Mouse (Mus musculus) hindbrain, embryonic 16.5 days (tissue): ENCODE data around the gene Rec114. TPM values are rescaled to one million over a fixed set of nuclear protein-coding genes. Genes with fewer than 3 reads are reported as not detected.

Experiments used
- ATAC-seq: fragments of 200-750 bp; cut with Nextera tagmentation; 2 replicates; pipeline ENCODE4 v1.8.0; 2017; ENCODE audit warnings: moderate TSS enrichment, moderate library complexity
- H3K27ac ChIP-seq: fragments of 300-500 bp; sonication (generic); 2 replicates; pipeline ENCODE4 v1.5.1; 2014; ENCODE audit warnings: low read depth, mild to moderate bottlenecking, control low read depth, low read length, moderate library complexity
- H3K27me3 ChIP-seq: fragments of 300-500 bp; sonication (generic); replicated peaks from 2 replicates; pipeline ENCODE4 v1.6.1; 2014; ENCODE audit warnings: low read length; ENCODE audit not compliant: control insufficient read depth, insufficient read depth
- H3K36me3 ChIP-seq: fragments of 300-500 bp; sonication (generic); 2 replicates; pipeline ENCODE4 v1.6.1; 2014; ENCODE audit warnings: mild to moderate bottlenecking, low read length, moderate library complexity, mixed read lengths; ENCODE audit not compliant: control insufficient read depth, insufficient read depth
- H3K4me1 ChIP-seq: fragments of 300-500 bp; sonication (generic); 2 replicates; pipeline ENCODE4 v1.6.1; 2014; ENCODE audit warnings: low read depth, low read length; ENCODE audit not compliant: control insufficient read depth, insufficient read depth
- H3K4me2 ChIP-seq: fragments of 300-500 bp; sonication (generic); 2 replicates; pipeline ENCODE4 v1.6.1; 2014; ENCODE audit warnings: mild to moderate bottlenecking, low read length, control low read depth, moderate library complexity
- H3K4me3 ChIP-seq: fragments of 300-500 bp; sonication (generic); 2 replicates; pipeline ENCODE4 v1.5.1; 2014; ENCODE audit warnings: mild to moderate bottlenecking, low read length, control low read depth, moderate library complexity
- H3K9ac ChIP-seq: fragments of 300-500 bp; sonication (generic); 2 replicates; pipeline ENCODE4 v1.6.1; 2014; ENCODE audit warnings: low read depth, mild to moderate bottlenecking, control low read depth, low read length, moderate library complexity
- H3K9me3 ChIP-seq: fragments of 300-500 bp; sonication (generic); 2 replicates; pipeline ENCODE4 v1.6.1; 2014; ENCODE audit warnings: mild to moderate bottlenecking, low read length, moderate library complexity; ENCODE audit not compliant: control insufficient read depth
- WGBS: fragments of 180-500 bp; shearing (Covaris S2); extraction: QIAGEN DNeasy Blood & Tissue Kit; methylation state at CpG from one replicate; pipeline ENCODE4 v1.1.7; 2014; 5-methylcytosine and 5-hydroxymethylcytosine counted together
- polyA plus RNA-seq: library from polyadenylated mRNA; unstranded; fragments of >200 nt; fragmentation: Nextera tagmentation; extraction: Ambion mirVana; gene quantifications from 2 replicates; pipeline ENCODE4 v1.2.1, GENCODE M21; 2015

The Rec114 gene
- polyA plus RNA-seq, 1 experiment from 2014 or later: 1.9 TPM

- WGBS: 84% methylated on average over 5 of the region's 5 CpGs
- Histone ChIP-seq H3K36me3 (no peaks in the 10 kb centered on the region), H3K9ac (no peak overlapping the region), H3K4me3 (no peak overlapping the region), H3K27ac (no peak overlapping the region), H3K27me3 (no peaks in the 10 kb centered on the region), H3K4me1 (no peaks in the 10 kb centered on the region), H3K4me2 (no peak overlapping the region), H3K9me3 (no peaks in the 10 kb centered on the region)
- ATAC-seq: no peak
Measured at GRCm38 (mm10) chr9:58722151-58722550, 21.6 kb downstream of the Rec114 start.

- Histone ChIP-seq H3K4me3 (no peak overlapping the region), H3K27me3 (no peaks in the 10 kb centered on the region), H3K4me1 (no peaks in the 10 kb centered on the region), H3K4me2 (no peak overlapping the region), H3K27ac (no peak overlapping the region), H3K9ac (no peak overlapping the region), H3K9me3 (no peaks in the 10 kb centered on the region), H3K36me3 (no peaks in the 10 kb centered on the region)
- WGBS: 75% methylated on average over 7 of the region's 7 CpGs
- no peak for ATAC-seq
Measured at GRCm38 (mm10) chr9:58721021-58721420, 22.7 kb downstream of the Rec114 start.

DNA sequence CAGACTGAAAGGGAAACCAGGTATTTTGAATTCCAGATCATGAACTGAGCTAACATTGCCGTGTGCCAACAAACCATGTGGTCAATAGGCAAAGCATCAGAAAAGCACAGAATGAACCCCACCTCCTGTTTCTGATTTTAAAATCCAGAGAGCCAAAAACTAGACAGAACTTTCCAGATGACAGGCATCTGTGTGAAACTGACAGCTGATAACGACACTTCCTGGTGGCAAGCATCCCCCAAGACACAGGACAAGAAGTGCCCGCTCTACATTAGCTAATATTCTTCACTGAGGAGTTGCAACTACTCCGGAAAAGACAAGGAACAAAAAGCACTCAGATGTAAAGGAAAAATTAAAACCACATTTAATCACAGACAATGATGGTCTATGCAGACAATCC lies 23.6 kb downstream of the Rec114 start:
- H3K9ac ChIP-seq: no peak overlapping the region
- H3K36me3 ChIP-seq: no peaks in the 10 kb centered on the region
- no peaks in the 10 kb centered on the region for H3K4me1 ChIP-seq
- no peak overlapping the region for H3K4me2 ChIP-seq
- 82% methylated on average over 4 of the region's 4 CpGs for WGBS
- no peaks in the 10 kb centered on the region for H3K9me3 ChIP-seq
- H3K27me3 ChIP-seq: no peaks in the 10 kb centered on the region
- no peak overlapping the region for H3K27ac ChIP-seq
- ATAC-seq: no peak
- H3K4me3 ChIP-seq: no peak overlapping the region

DNA sequence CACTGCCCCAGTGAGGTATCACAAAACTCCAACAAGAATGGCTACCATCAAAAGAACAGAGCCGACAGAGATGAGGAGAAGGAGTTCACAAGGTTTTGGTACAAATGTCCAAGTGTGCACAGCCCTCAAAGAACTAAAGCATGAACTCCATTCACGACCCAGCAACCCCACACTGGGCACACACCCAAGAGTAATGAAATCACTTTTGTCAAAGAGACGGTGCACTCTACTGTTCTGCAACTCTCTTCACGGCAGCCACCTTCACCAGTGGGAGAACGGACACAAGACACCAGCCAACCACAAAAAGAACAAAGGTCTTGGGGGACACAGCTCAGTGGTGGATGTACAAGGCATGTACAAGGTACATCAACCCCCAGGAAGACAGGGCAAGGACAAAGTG lies 24.3 kb downstream of the Rec114 start:
- Histone ChIP-seq H3K36me3 (no peaks in the 10 kb centered on the region), H3K4me2 (no peak overlapping the region), H3K9me3 (no peaks in the 10 kb centered on the region), H3K27ac (no peak overlapping the region), H3K9ac (no peak overlapping the region), H3K27me3 (no peaks in the 10 kb centered on the region), H3K4me3 (no peak overlapping the region), H3K4me1 (no peaks in the 10 kb centered on the region)
- ATAC-seq: no peak
- 51% methylated on average over 5 of the region's 5 CpGs for WGBS

DNA sequence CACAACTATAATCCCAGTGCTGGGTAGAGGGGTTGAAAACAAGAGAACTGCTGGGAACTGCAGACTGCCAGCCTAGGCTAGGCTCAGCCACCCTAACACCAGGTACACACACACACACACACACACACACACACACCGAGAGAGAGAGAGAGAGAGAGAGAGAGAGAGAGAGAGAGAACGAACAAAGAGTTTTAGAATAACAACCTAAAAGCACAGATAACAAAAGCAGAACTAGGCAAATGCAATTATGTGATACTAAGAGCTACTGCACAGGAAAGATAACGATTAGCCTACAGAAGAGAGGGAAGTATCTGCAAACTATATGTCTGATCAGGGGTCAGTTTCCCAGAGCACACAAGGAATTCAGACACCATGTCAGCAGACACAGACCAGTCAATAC lies 24.8 kb downstream of the Rec114 start:
- no peaks in the 10 kb centered on the region for H3K36me3 ChIP-seq
- ATAC-seq: no peak
- H3K27me3 ChIP-seq: no peaks in the 10 kb centered on the region
- no peak overlapping the region for H3K9ac ChIP-seq
- no peaks in the 10 kb centered on the region for H3K9me3 ChIP-seq
- 86% methylated on average over 3 of the region's 3 CpGs for WGBS
- no peak overlapping the region for H3K4me2 ChIP-seq
- H3K4me1 ChIP-seq: no peaks in the 10 kb centered on the region
- H3K4me3 ChIP-seq: no peak overlapping the region
- H3K27ac ChIP-seq: no peak overlapping the region

- Histone ChIP-seq H3K4me1 (no peaks in the 10 kb centered on the region), H3K36me3 (no peaks in the 10 kb centered on the region), H3K9ac (no peak overlapping the region), H3K27me3 (no peaks in the 10 kb centered on the region), H3K9me3 (no peaks in the 10 kb centered on the region), H3K4me2 (no peak overlapping the region), H3K4me3 (no peak overlapping the region), H3K27ac (no peak overlapping the region)
- ATAC-seq: no peak
- 53% methylated on average over 2 of the region's 2 CpGs for WGBS
Measured at GRCm38 (mm10) chr9:58716886-58717285, 26.9 kb downstream of the Rec114 start.

- Histone ChIP-seq H3K27ac (no peak overlapping the region), H3K4me2 (no peak overlapping the region), H3K9me3 (no peaks in the 10 kb centered on the region), H3K9ac (no peak overlapping the region), H3K36me3 (no peaks in the 10 kb centered on the region), H3K4me3 (no peak overlapping the region), H3K27me3 (no peaks in the 10 kb centered on the region), H3K4me1 (no peaks in the 10 kb centered on the region)
- WGBS: 78% methylated on average over 7 of the region's 7 CpGs
- no peak for ATAC-seq
Measured at GRCm38 (mm10) chr9:58710642-58711041, 33.1 kb downstream of the Rec114 start.

GRCm38 (mm10) chr9:58709939-58710338 lies 33.8 kb downstream of the Rec114 start:
- WGBS: 13% methylated on average over 2 of the region's 2 CpGs
- Histone ChIP-seq H3K9ac (no peak overlapping the region), H3K27me3 (no peaks in the 10 kb centered on the region), H3K9me3 (no peaks in the 10 kb centered on the region), H3K4me3 (no peak overlapping the region), H3K4me1 (no peaks in the 10 kb centered on the region), H3K4me2 (no peak overlapping the region), H3K36me3 (no peaks in the 10 kb centered on the region), H3K27ac (no peak overlapping the region)
- ATAC-seq: no peak

DNA sequence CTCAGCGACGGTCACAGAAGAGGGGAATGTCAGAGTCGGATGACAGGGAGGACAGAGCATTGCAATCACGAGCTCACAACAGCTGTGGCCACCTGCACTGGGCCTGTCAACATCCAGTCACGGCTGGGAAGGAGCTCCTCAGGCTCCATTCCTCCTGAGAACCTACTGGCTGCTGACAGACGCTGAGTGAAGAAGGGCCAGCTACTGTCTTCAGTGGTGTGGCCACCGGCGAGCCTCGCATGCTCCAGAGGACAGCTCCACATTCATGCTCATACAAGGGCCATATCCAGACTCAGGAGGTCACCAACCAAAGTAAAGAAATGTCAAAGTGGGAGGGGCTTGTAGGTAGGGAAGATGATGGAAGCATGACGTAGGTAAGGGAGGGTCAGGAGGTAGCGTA lies 36.0 kb downstream of the Rec114 start:
- H3K36me3 ChIP-seq: no peaks in the 10 kb centered on the region
- H3K9ac ChIP-seq: no peak overlapping the region
- H3K4me3 ChIP-seq: no peak overlapping the region
- no peaks in the 10 kb centered on the region for H3K9me3 ChIP-seq
- no peak overlapping the region for H3K4me2 ChIP-seq
- no peaks in the 10 kb centered on the region for H3K27me3 ChIP-seq
- no peak for ATAC-seq
- no peak overlapping the region for H3K27ac ChIP-seq
- no peaks in the 10 kb centered on the region for H3K4me1 ChIP-seq
- WGBS: 91% methylated on average over 11 of the region's 11 CpGs

- Histone ChIP-seq H3K4me2 (no peak overlapping the region), H3K9ac (no peak overlapping the region), H3K27ac (no peak overlapping the region), H3K4me1 (no peaks in the 10 kb centered on the region), H3K9me3 (no peaks in the 10 kb centered on the region), H3K36me3 (no peaks in the 10 kb centered on the region), H3K4me3 (no peak overlapping the region), H3K27me3 (no peaks in the 10 kb centered on the region)
- ATAC-seq: no peak
- WGBS: 80% methylated on average over 7 of the region's 7 CpGs
Measured at GRCm38 (mm10) chr9:58706024-58706423, 37.7 kb downstream of the Rec114 start.
